Comparison of ENCODE assay signal across 10 mouse cellular contexts in genomic region chr7:49953546-49954181, GRCm38 (mm10). TPM values are rescaled to one million over a fixed set of nuclear protein-coding genes. Genes with fewer than 3 reads are reported as not detected.
DNase-seq lines count a peak whose midpoint lies in the region; TF ChIP-seq lines count a peak whose summit lies in the region.
"Had no signal": no experiment of that assay in that cellular context is flagged by ENCODE, and none has a peak within 500 bp of the region (broad histone marks: within the 10 kb centered on the region; RNA-seq: fewer than 3 reads in every experiment).

No protein-coding gene starts in this region.

- TF ChIP-seq CTCF in lung, adult 2 months (IDR thresholded peaks at IDR 0.05; ENCODE audit: insufficient read depth, low read length) = peak; percentile 42
- TF ChIP-seq CTCF in cortical plate, adult 2 months (IDR thresholded peaks at IDR 0.05; ENCODE audit: extremely low read depth, insufficient read depth, low read length) = peak; percentile 62

- no peak overlapping the region for H3K4me3 ChIP-seq in lung, adult 2 months (replicated peaks; ENCODE audit: extremely low read depth, low read depth, low read length)
- H3K4me3 ChIP-seq in cortical plate, adult 2 months (ENCODE audit: insufficient read depth, low read length) = no peak overlapping the region
- H3K4me3 ChIP-seq: liver, embryonic 13.5 days had no signal

- DNase-seq in gastrocnemius, adult 18-20 months (ENCODE audit: low spot score) = peak; percentile 5
- no peak for DNase-seq in gastrocnemius, postnatal 14 days
- DNase-seq in lung, adult 2 months = no peak
- DNase-seq in lung, adult 18-20 months = no peak
- DNase-seq in lung, postnatal 10 days = peak; percentile 31
- no peak for DNase-seq in urinary bladder, adult 2 months (ENCODE audit: low spot score)
- no peak for DNase-seq in adrenal gland, postnatal 4 days (ENCODE audit: low spot score in 2 of 2)
- DNase-seq: liver, embryonic 13.5 days had no signal

- TF ChIP-seq POLR2A in lung, adult 2 months (IDR thresholded peaks at IDR 0.05; ENCODE audit: borderline replicate concordance, extremely low read depth, low read depth, low read length) = no peak
- no peak for TF ChIP-seq POLR2A in cortical plate, adult 2 months (IDR thresholded peaks at IDR 0.05; ENCODE audit: extremely low read depth, insufficient read depth, low read length)

- 62% methylated on average over 4 of the region's 4 CpGs for WGBS in lung, adult 2 months

- H3K4me1 ChIP-seq in lung, adult 2 months (ENCODE audit: control insufficient read depth, insufficient read depth, low read length) = no peaks in the 10 kb centered on the region
- H3K4me1 ChIP-seq in cortical plate, adult 2 months (ENCODE audit: control insufficient read depth, insufficient read depth, low read length) = no peaks in the 10 kb centered on the region
- H3K4me1 ChIP-seq: liver, embryonic 13.5 days had no signal

- intact Hi-C loops in gastrocnemius, postnatal 14 days (cut with DNase I; ENCODE audit: low total_unique reads) = loop anchor here (10.0 kb wide), 1 partner anchor 531 kb away; no protein-coding TSS in a partner anchor

- no peak overlapping the region for H3K27ac ChIP-seq in cortical plate, adult 2 months (ENCODE audit: insufficient read depth, low read length)
- H3K27ac ChIP-seq: liver, embryonic 13.5 days had no signal

RNA-seq across cellular contexts. Expression of gene Nell1, which starts 21.0 kb away (rescaled TPM):
- under 1 TPM in 1 of 2 experiments, not detected in 1; 0.17 TPM for total RNA-seq in gastrocnemius, adult 18-20 months (2021)
- total RNA-seq in gastrocnemius, postnatal 14 days (2021) = under 1 TPM; 0.11 to 0.21 TPM
- 0.20 and 0.28 TPM in 2 replicates for polyA plus RNA-seq in lung, adult 2 months (2012; rRNA removed)
- 27.7 and 28.8 TPM in 2 replicates for polyA plus RNA-seq in cortical plate, adult 2 months (2012; rRNA removed)
- 0.18 and 0.31 TPM in 2 replicates for polyA plus RNA-seq in urinary bladder, adult 2 months (2012; rRNA removed)
- total RNA-seq in adrenal gland, postnatal 4 days (2021) = 1 to 10 TPM; 1.5 to 2.1 TPM
- polyA plus RNA-seq: spleen, adult 2 months had no signal

RNA-seq across cellular contexts. Expression of gene Slc6a5, which starts 43.7 kb away (rescaled TPM):
- not detected for total RNA-seq in gastrocnemius, adult 18-20 months (2021)
- not detected for total RNA-seq in gastrocnemius, postnatal 14 days (2021)
- polyA plus RNA-seq in lung, adult 2 months (2012; rRNA removed) = not detected in 2 replicates
- 0.04 and 0.06 TPM in 2 replicates for polyA plus RNA-seq in cortical plate, adult 2 months (2012; rRNA removed)
- polyA plus RNA-seq in urinary bladder, adult 2 months (2012; rRNA removed) = not detected in 2 replicates
- under 1 TPM; 0.17 to 0.42 TPM for total RNA-seq in adrenal gland, postnatal 4 days (2021)
- polyA plus RNA-seq: liver, embryonic 13.5 days; spleen, adult 2 months had no signal

Comparison
In these comparisons a context has a peak if more than half of its experiments do, and no peak if none do; other contexts are left out.
1. DNase-seq: peak in gastrocnemius, adult 18-20 months (single experiment) and lung, postnatal 10 days (single experiment); none in gastrocnemius, postnatal 14 days (single experiment), lung, adult 2 months (single experiment), lung, adult 18-20 months (0 of 2), urinary bladder, adult 2 months (single experiment) and adrenal gland, postnatal 4 days (0 of 2).